Mouse (Mus musculus) myocyte (in vitro differentiated cells): ENCODE results near the gene Manf. TPM values are rescaled to one million over a fixed set of nuclear protein-coding genes. Genes with fewer than 3 reads are reported as not detected.

Experiments used
- H3K27me3 ChIP-seq: one replicate; pipeline ENCODE4 v1.6.1; 2011; ENCODE audit not compliant: control insufficient read depth, insufficient read depth, insufficient read length
- H3K36me3 ChIP-seq: one replicate; pipeline ENCODE4 v1.6.1; 2011; ENCODE audit not compliant: control insufficient read depth, insufficient read depth
- H3K4me2 ChIP-seq: one replicate; pipeline ENCODE4 v1.6.1; 2011; ENCODE audit warnings: low read depth, control low read depth
- H3K4me3 ChIP-seq: one replicate; pipeline ENCODE4 v1.5.1; 2011; ENCODE audit warnings: mild to moderate bottlenecking, control low read depth, moderate library complexity
- H3K79me2 ChIP-seq: one replicate; pipeline ENCODE4 v1.6.1; 2011; ENCODE audit not compliant: control insufficient read depth, insufficient read depth
- H3ac ChIP-seq: one replicate; pipeline ENCODE4 v1.6.1; 2011; ENCODE audit not compliant: control insufficient read depth, insufficient read length
- CEBPB ChIP-seq: IDR thresholded peaks from 2 replicates; pipeline ENCODE4 v1.6.1; 2011; ENCODE audit warnings: mild to moderate bottlenecking, moderate library complexity; ENCODE audit not compliant: poor library complexity, insufficient read depth, severe bottlenecking
- E2F4 ChIP-seq: IDR thresholded peaks from one replicate; pipeline ENCODE4 v1.6.1; 2011; ENCODE audit warnings: mild to moderate bottlenecking, control low read depth, moderate library complexity; ENCODE audit not compliant: insufficient read depth
- MAX ChIP-seq: IDR thresholded peaks from one replicate; pipeline ENCODE4 v1.6.1; 2011; ENCODE audit warnings: low read depth, mild to moderate bottlenecking, control low read depth
- MYOD1 ChIP-seq, 3 experiments: IDR thresholded peaks; one replicate each; pipeline ENCODE4 v1.6.1; 2011; ENCODE audit warnings: control low read depth in 2 of 3, low read depth in 2 of 3, mild to moderate bottlenecking in 2 of 3, moderate library complexity in 1 of 3; ENCODE audit not compliant: insufficient read length in 2 of 3, control insufficient read depth in 1 of 3
- MYOG ChIP-seq, 3 experiments: IDR thresholded peaks; one replicate each; pipeline ENCODE4 v1.6.1; 2011; ENCODE audit warnings: control low read depth in 2 of 3, low read depth in 2 of 3, mild to moderate bottlenecking in 2 of 3; ENCODE audit not compliant: insufficient read length in 2 of 3, control insufficient read depth in 1 of 3, insufficient read depth in 1 of 3
- POLR2A ChIP-seq: IDR thresholded peaks from one replicate; pipeline ENCODE4 v1.6.1; 2011; ENCODE audit warnings: low read depth, mild to moderate bottlenecking, control low read depth, moderate library complexity; ENCODE audit not compliant: insufficient read length
- POLR2AphosphoS2 ChIP-seq: IDR thresholded peaks from one replicate; pipeline ENCODE4 v1.6.1; 2011; ENCODE audit warnings: low read depth, control low read depth; ENCODE audit not compliant: insufficient read length
- REST ChIP-seq: IDR thresholded peaks from one replicate; pipeline ENCODE4 v1.6.1; 2011; ENCODE audit warnings: mild to moderate bottlenecking, control low read depth, moderate library complexity; ENCODE audit not compliant: insufficient read depth, insufficient read length
- SRF ChIP-seq: IDR thresholded peaks from one replicate; pipeline ENCODE4 v1.6.1; 2011; ENCODE audit warnings: low read depth; ENCODE audit not compliant: control insufficient read depth, insufficient read length
- TCF12 ChIP-seq: IDR thresholded peaks from one replicate; pipeline ENCODE4 v1.6.1; 2011; ENCODE audit warnings: mild to moderate bottlenecking, control low read depth; ENCODE audit not compliant: poor library complexity, insufficient read depth, severe bottlenecking
- TCF3 ChIP-seq: IDR thresholded peaks from one replicate; pipeline ENCODE4 v1.6.1; 2011; ENCODE audit warnings: low read depth, control low read depth; ENCODE audit not compliant: insufficient read length
- USF1 ChIP-seq: IDR thresholded peaks from one replicate; pipeline ENCODE4 v1.6.1; 2011; ENCODE audit warnings: low read depth, mild to moderate bottlenecking, control low read depth, moderate library complexity
- polyA plus RNA-seq: library from polyadenylated mRNA; unstranded; fragments of >200 nt; fragmentation: generic; extraction: Trizol; gene quantifications from one replicate; pipeline ENCODE4 v1.2.1, GENCODE M21; 2012; ENCODE audit warnings: missing spikeins

The Manf gene
- polyA plus RNA-seq, 1 experiment, result 222 TPM

DNA sequence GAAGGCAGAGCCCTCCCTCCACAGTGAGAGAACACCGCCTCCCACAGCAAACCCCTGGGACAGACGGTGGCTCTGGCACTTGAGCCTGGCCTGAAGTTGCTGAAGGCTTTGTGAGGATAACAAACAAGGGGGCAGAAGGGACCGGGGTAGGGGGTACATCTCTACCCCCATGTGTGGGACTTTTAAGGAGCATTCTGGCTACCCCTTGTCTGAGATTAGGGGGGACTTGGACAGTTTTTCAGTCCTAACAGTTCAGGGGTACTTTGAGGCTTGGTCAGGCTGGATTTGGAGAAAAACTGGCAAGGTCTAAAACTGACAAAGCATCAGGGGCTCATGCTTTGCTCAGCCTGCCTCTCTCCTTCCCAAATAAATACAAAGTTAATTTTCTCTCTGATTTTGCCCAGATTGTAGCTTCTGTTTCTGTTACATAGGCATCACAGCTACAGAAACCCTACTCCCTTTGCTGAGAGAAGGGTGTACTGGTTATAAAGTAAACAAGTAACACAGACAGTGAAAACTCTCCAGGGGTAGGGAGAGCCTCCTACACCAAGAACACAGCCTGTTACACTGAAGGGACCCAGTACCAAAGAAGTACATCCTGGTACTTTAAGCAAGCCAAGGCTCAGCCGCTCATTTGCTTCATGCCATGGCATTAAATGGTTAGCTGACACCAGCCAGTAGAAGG, 10.6 kb downstream of the Manf start:
- TF ChIP-seq TCF3 (no peak), E2F4 (no peak), MYOG (IDR thresholded peaks at IDR 0.05; ENCODE audit: control insufficient read depth in 1 of 3, insufficient read depth in 1 of 3, insufficient read length in 2 of 3, low read depth in 2 of 3) (no peak), CEBPB (no peak), MAX (no peak), REST (no peak), TCF12 (no peak), MYOD1 (IDR thresholded peaks at IDR 0.05; ENCODE audit: control insufficient read depth in 1 of 3, insufficient read length in 2 of 3, low read depth in 2 of 3) (no peak), POLR2AphosphoS2 (no peak), SRF (no peak)
- peaks cover 11% of the 10 kb centered on the region for H3K36me3 ChIP-seq
- no peaks in the 10 kb centered on the region for H3K27me3 ChIP-seq
- H3K4me2 ChIP-seq, result no peak overlapping the region
- H3K79me2 ChIP-seq, result peaks cover 31% of the 10 kb centered on the region
- H3K4me3 ChIP-seq, result no peak overlapping the region
- H3ac ChIP-seq, result no peak overlapping the region

GRCm38 (mm10) chr9:106879471-106879870, 12.3 kb downstream of the Manf start:
- H3K4me3 ChIP-seq, result no peak overlapping the region
- H3K27me3 ChIP-seq, result no peaks in the 10 kb centered on the region
- no peak overlapping the region for H3K4me2 ChIP-seq
- no peak for TF ChIP-seq POLR2AphosphoS2
- no peak for TF ChIP-seq MAX
- no peak for TF ChIP-seq REST
- no peak for TF ChIP-seq E2F4
- no peak for TF ChIP-seq POLR2A
- peaks cover 16% of the 10 kb centered on the region for H3K79me2 ChIP-seq
- H3ac ChIP-seq, result no peak overlapping the region
- peaks cover 16% of the 10 kb centered on the region for H3K36me3 ChIP-seq

DNA sequence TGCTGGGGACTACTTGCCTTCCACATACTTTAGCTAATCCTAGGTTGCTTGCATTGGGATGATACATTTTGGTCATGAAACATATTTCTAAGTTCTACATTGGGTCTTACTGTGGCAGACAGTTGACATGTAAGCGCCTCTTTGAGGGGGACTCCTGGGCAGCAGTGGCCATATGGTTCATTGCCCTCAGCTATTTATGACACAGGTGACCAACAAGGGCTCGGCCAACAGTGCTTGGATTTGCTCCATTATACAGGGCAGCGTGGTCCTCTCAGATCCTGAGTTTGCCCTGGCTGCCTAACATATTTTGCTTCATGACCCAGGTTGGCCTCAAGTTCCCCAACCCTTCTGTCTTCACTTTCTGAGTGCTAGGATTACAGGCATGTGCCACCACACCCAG, 15.1 kb downstream of the Manf start:
- no peak overlapping the region for H3K4me2 ChIP-seq
- H3K27me3 ChIP-seq, result no peaks in the 10 kb centered on the region
- no peak overlapping the region for H3ac ChIP-seq
- peaks cover 25% of the 10 kb centered on the region for H3K36me3 ChIP-seq
- no peak for TF ChIP-seq TCF3
- no peak for TF ChIP-seq E2F4
- no peak for TF ChIP-seq MAX
- TF ChIP-seq TCF12, result no peak
- no peak for TF ChIP-seq SRF
- TF ChIP-seq CEBPB, result no peak
- no peak for TF ChIP-seq REST
- TF ChIP-seq MYOG (IDR thresholded peaks at IDR 0.05; ENCODE audit: control insufficient read depth in 1 of 3, insufficient read depth in 1 of 3, insufficient read length in 2 of 3, low read depth in 2 of 3), result no peak
- TF ChIP-seq USF1, result no peak
- TF ChIP-seq POLR2A, result no peak
- H3K79me2 ChIP-seq, result no peaks in the 10 kb centered on the region
- H3K4me3 ChIP-seq, result no peak overlapping the region

GRCm38 (mm10) chr9:106874216-106874615, 17.6 kb downstream of the Manf start:
- H3K27me3 ChIP-seq, result no peaks in the 10 kb centered on the region
- H3K36me3 ChIP-seq, result peaks cover 16% of the 10 kb centered on the region
- H3ac ChIP-seq, result no peak overlapping the region

GRCm38 (mm10) chr9:106858036-106858435, 33.7 kb downstream of the Manf start:
- no peak overlapping the region for H3K4me3 ChIP-seq
- no peak overlapping the region for H3K4me2 ChIP-seq
- H3K79me2 ChIP-seq, result no peaks in the 10 kb centered on the region
- H3K27me3 ChIP-seq, result no peaks in the 10 kb centered on the region
- TF ChIP-seq POLR2AphosphoS2 (no peak), MYOD1 (IDR thresholded peaks at IDR 0.05; ENCODE audit: control insufficient read depth in 1 of 3, insufficient read length in 2 of 3, low read depth in 2 of 3) (no peak), E2F4 (no peak), TCF12 (no peak), USF1 (no peak), MYOG (IDR thresholded peaks at IDR 0.05; ENCODE audit: control insufficient read depth in 1 of 3, insufficient read depth in 1 of 3, insufficient read length in 2 of 3, low read depth in 2 of 3) (no peak), TCF3 (no peak), CEBPB (no peak), REST (no peak), MAX (no peak), SRF (no peak), POLR2A (no peak)
- no peak overlapping the region for H3ac ChIP-seq
- peaks cover 58% of the 10 kb centered on the region for H3K36me3 ChIP-seq

More at GRCm38 (mm10) chr9:106874216-106874615, 17.6 kb downstream of the Manf start:
- Histone ChIP-seq H3K79me2 (no peaks in the 10 kb centered on the region), H3K4me2 (no peak overlapping the region), H3K4me3 (no peak overlapping the region)
- no peak for TF ChIP-seq MYOG (IDR thresholded peaks at IDR 0.05; ENCODE audit: control insufficient read depth in 1 of 3, insufficient read depth in 1 of 3, insufficient read length in 2 of 3, low read depth in 2 of 3)
- no peak for TF ChIP-seq REST
- no peak for TF ChIP-seq POLR2AphosphoS2
- no peak for TF ChIP-seq TCF3
- TF ChIP-seq E2F4, result no peak
- TF ChIP-seq TCF12, result no peak
- TF ChIP-seq USF1, result no peak
- TF ChIP-seq POLR2A, result no peak
- no peak for TF ChIP-seq SRF
- TF ChIP-seq CEBPB, result no peak
- TF ChIP-seq MYOD1 (IDR thresholded peaks at IDR 0.05; ENCODE audit: control insufficient read depth in 1 of 3, insufficient read length in 2 of 3, low read depth in 2 of 3), result no peak
- no peak for TF ChIP-seq MAX
